ENCODE assay signal across 8 mouse cellular contexts in genomic region chr5:124032001-124032508, GRCm38 (mm10). TPM values are rescaled to one million over a fixed set of nuclear protein-coding genes. Genes with fewer than 3 reads are reported as not detected.
A peak's percentile ranks its signal among the peaks of the same experiment; 100 is the strongest.
DNase-seq lines count a peak whose midpoint lies in the region; ATAC-seq and TF ChIP-seq lines count a peak whose summit lies in the region.

Gene Vps37b (minus strand): TSS chr5:124032270.

- peaks cover 29% of the 10 kb centered on the region for H3K36me3 ChIP-seq in forebrain, embryonic 10.5 days (replicated peaks)
- H3K36me3 ChIP-seq in heart, embryonic 14.5 days (ENCODE audit: control insufficient read depth, insufficient read depth, low read length) = no peaks in the 10 kb centered on the region
- H3K36me3 ChIP-seq in liver, embryonic 11.5 days (ENCODE audit: control insufficient read depth, insufficient read depth, low read length) = peaks cover 3% of the 10 kb centered on the region; the same call in 1 of the 2 replicates
- no peaks in the 10 kb centered on the region for H3K36me3 ChIP-seq in myocyte (ENCODE audit: control insufficient read depth, insufficient read depth)

- ATAC-seq in heart, embryonic 14.5 days (ENCODE audit: insufficient number of reproducible peaks, insufficient read depth, low FRiP score, low read depth) = peak; percentile 70; the same call in 1 of the 2 replicates
- peak; percentile 76 for ATAC-seq in liver, embryonic 11.5 days (replicated peaks; ENCODE audit: low FRiP score)

- H3ac ChIP-seq in myocyte (ENCODE audit: control insufficient read depth, insufficient read length) = peak within 1 kb of the TSS; percentile 45

- H3K9ac ChIP-seq in heart, embryonic 14.5 days (ENCODE audit: low read length) = peak within 1 kb of the TSS; percentile 95
- peak within 1 kb of the TSS; percentile 91 for H3K9ac ChIP-seq in liver, embryonic 11.5 days (ENCODE audit: low read depth, low read length)

- no peaks in the 10 kb centered on the region for H3K27me3 ChIP-seq in forebrain, embryonic 10.5 days (ENCODE audit: poor library complexity, severe bottlenecking)
- no peaks in the 10 kb centered on the region for H3K27me3 ChIP-seq in heart, embryonic 14.5 days (ENCODE audit: control insufficient read depth, insufficient read depth, low read length)
- no peaks in the 10 kb centered on the region for H3K27me3 ChIP-seq in liver, embryonic 11.5 days (replicated peaks; ENCODE audit: control insufficient read depth, insufficient read depth, low read length)
- H3K27me3 ChIP-seq in myocyte (ENCODE audit: control insufficient read depth, insufficient read depth, insufficient read length) = no peaks in the 10 kb centered on the region

- peak; percentile 95 for DNase-seq in CD8-positive naive resting alpha-beta T cell, adult 2 months (ENCODE audit: low read depth in 2 of 2, low spot score in 2 of 2)
- DNase-seq in c-Kit-positive CD71-negative TER-119-negative erythroid progenitor cells, embryonic 14.5 days (ENCODE audit: low read depth) = peak; percentile 78
- peak; percentile 92 for DNase-seq in forebrain, embryonic 10.5 days (ENCODE audit: extremely low spot score, low spot score)
- DNase-seq in kidney, postnatal 10 days = peak; percentile 94
- peak; percentile 91 for DNase-seq in liver, embryonic 11.5 days (ENCODE audit: low spot score)
- peak; percentile 90 to 96 for DNase-seq in spleen, postnatal 4 days (ENCODE audit: low spot score in 2 of 2)

- H3K79me2 ChIP-seq in myocyte (ENCODE audit: control insufficient read depth, insufficient read depth) = peaks cover 48% of the 10 kb centered on the region

- H3K4me3 ChIP-seq in forebrain, embryonic 10.5 days = peak within 1 kb of the TSS; percentile 89
- peak within 1 kb of the TSS; percentile 78 for H3K4me3 ChIP-seq in heart, embryonic 14.5 days (ENCODE audit: control insufficient read depth in 1 of 2, insufficient read depth in 1 of 2, low read depth in 1 of 2, low read length in 2 of 2)
- H3K4me3 ChIP-seq in liver, embryonic 11.5 days (ENCODE audit: low read depth, low read length) = peak within 1 kb of the TSS; percentile 90
- H3K4me3 ChIP-seq in myocyte = peak within 1 kb of the TSS; percentile 91

- peak; percentile 87 for TF ChIP-seq POLR2A in myocyte (IDR thresholded peaks at IDR 0.05; ENCODE audit: insufficient read length, low read depth)

- peaks cover 63% of the 10 kb centered on the region for H3K4me1 ChIP-seq in forebrain, embryonic 10.5 days
- peaks cover 29 to 41% of the 10 kb centered on the region in 2 experiments for H3K4me1 ChIP-seq in heart, embryonic 14.5 days (ENCODE audit: control insufficient read depth in 2 of 2, insufficient read depth in 2 of 2, low read length in 2 of 2)
- peaks cover 48% of the 10 kb centered on the region for H3K4me1 ChIP-seq in liver, embryonic 11.5 days (replicated peaks; ENCODE audit: control insufficient read depth, insufficient read depth, low read length)

- peak within 1 kb of the TSS; percentile 97 for H3K27ac ChIP-seq in forebrain, embryonic 10.5 days
- H3K27ac ChIP-seq in heart, embryonic 14.5 days (replicated peaks in 1 of 2; ENCODE audit: control insufficient read depth in 1 of 2, insufficient read depth in 1 of 2, low read depth in 2 of 2, low read length in 2 of 2) = peak within 1 kb of the TSS; percentile 84 to 97
- peak within 1 kb of the TSS; percentile 68 for H3K27ac ChIP-seq in liver, embryonic 11.5 days (ENCODE audit: low read depth, low read length)

- H3K4me2 ChIP-seq in heart, embryonic 14.5 days (ENCODE audit: low read length) = peak within 1 kb of the TSS; percentile 81
- H3K4me2 ChIP-seq in liver, embryonic 11.5 days = peak within 1 kb of the TSS; percentile 98
- H3K4me2 ChIP-seq in myocyte (ENCODE audit: low read depth) = peak within 1 kb of the TSS; percentile 97

- no peaks in the 10 kb centered on the region for H3K9me3 ChIP-seq in forebrain, embryonic 10.5 days
- H3K9me3 ChIP-seq in heart, embryonic 14.5 days (ENCODE audit: control insufficient read depth, low read length) = no peaks in the 10 kb centered on the region
- no peaks in the 10 kb centered on the region for H3K9me3 ChIP-seq in liver, embryonic 11.5 days (ENCODE audit: control insufficient read depth, low read length)

- WGBS in forebrain, embryonic 10.5 days = 1% methylated on average over 52 of the region's 52 CpGs
- WGBS in heart, embryonic 14.5 days = under 1% methylated on average over 49 of the region's 52 CpGs
- WGBS in liver, embryonic 11.5 days = under 1% methylated on average over 52 of the region's 52 CpGs

TF ChIP-seq in myocyte, 11 proteins besides CTCF, POLR2A, EP300 and RAD21:
- no peak for TF ChIP-seq CEBPB (IDR thresholded peaks at IDR 0.05; ENCODE audit: insufficient read depth, poor library complexity, severe bottlenecking)
- TF ChIP-seq POLR2AphosphoS2 (IDR thresholded peaks at IDR 0.05; ENCODE audit: insufficient read length, low read depth) = peak; percentile 79
- peak; percentile 56 for TF ChIP-seq E2F4 (IDR thresholded peaks at IDR 0.05; ENCODE audit: insufficient read depth)
- peak; percentile 91 for TF ChIP-seq USF1 (IDR thresholded peaks at IDR 0.05; ENCODE audit: low read depth)

RNA-seq across cellular contexts. Expression of gene Vps37b, which starts in this region (rescaled TPM):
- 50.8 and 51.2 TPM in 2 replicates for polyA plus RNA-seq in forebrain, embryonic 10.5 days (2016; fragmentation: Nextera tagmentation; extraction: Ambion mirVana)
- polyA plus RNA-seq in heart, embryonic 14.5 days (2014; fragmentation: Nextera tagmentation; extraction: Ambion mirVana) = 47.6 and 47.7 TPM in 2 replicates
- polyA plus RNA-seq in liver, embryonic 11.5 days (2014; fragmentation: Nextera tagmentation; extraction: Ambion mirVana) = 31.3 TPM in 2 replicates
- polyA plus RNA-seq in myocyte (2012; fragmentation: generic; extraction: Trizol) = 18.7 TPM

Comparison
In these comparisons a context has a peak if more than half of its experiments do, and no peak if none do; other contexts are left out.
1. Peak in every context shown above with its lines: DNase-seq, ATAC-seq, H3K4me3 ChIP-seq and H3K27ac ChIP-seq.